Mouse (Mus musculus) forebrain, embryonic 13.5 days (tissue): ENCODE results near the gene Zfp942. TPM values are rescaled to one million over a fixed set of nuclear protein-coding genes. Genes with fewer than 3 reads are reported as not detected.
"Not testable (repeated sequence)": the region's sequence is repeated elsewhere in the genome, so short reads cannot be mapped to it uniquely, and the experiment has no call there.

Source experiments
- ATAC-seq: fragments of 200-750 bp; cut with Nextera tagmentation; 2 replicates; pipeline ENCODE4 v1.8.0; 2017
- H3K27ac ChIP-seq: fragments of 300-500 bp; sonication (generic); 2 replicates; pipeline ENCODE4 v1.5.1; 2015; ENCODE audit warnings: inconsistent platforms, mild to moderate bottlenecking, moderate library complexity
- H3K27me3 ChIP-seq: fragments of 300-500 bp; sonication (generic); 2 replicates; pipeline ENCODE4 v1.6.1; 2015; ENCODE audit warnings: mild to moderate bottlenecking, inconsistent platforms
- H3K36me3 ChIP-seq: fragments of 300-500 bp; sonication (generic); 2 replicates; pipeline ENCODE4 v1.6.1; 2015; ENCODE audit warnings: mild to moderate bottlenecking, inconsistent platforms; ENCODE audit not compliant: poor library complexity, severe bottlenecking
- H3K4me1 ChIP-seq: fragments of 300-500 bp; sonication (generic); 2 replicates; pipeline ENCODE4 v1.6.1; 2015; ENCODE audit warnings: inconsistent platforms
- H3K4me2 ChIP-seq: fragments of 300-500 bp; sonication (generic); 2 replicates; pipeline ENCODE4 v1.6.1; 2015; ENCODE audit warnings: inconsistent platforms, mild to moderate bottlenecking, moderate library complexity
- H3K4me3 ChIP-seq: fragments of 300-500 bp; sonication (generic); 2 replicates; pipeline ENCODE4 v1.5.1; 2015; ENCODE audit warnings: mild to moderate bottlenecking, inconsistent platforms
- H3K9ac ChIP-seq: fragments of 300-500 bp; sonication (generic); 2 replicates; pipeline ENCODE4 v1.6.1; 2015; ENCODE audit warnings: mild to moderate bottlenecking, inconsistent platforms
- H3K9me3 ChIP-seq: fragments of 300-500 bp; sonication (generic); replicated peaks from 2 replicates; pipeline ENCODE4 v1.6.1; 2016; ENCODE audit warnings: inconsistent platforms
- WGBS: fragments of 180-500 bp; shearing (Covaris S2); methylation state at CpG from one replicate; pipeline ENCODE4 v1.1.7; 2015; 5-methylcytosine and 5-hydroxymethylcytosine counted together
- polyA plus RNA-seq: library from polyadenylated mRNA; unstranded; fragments of >200 nt; fragmentation: Nextera tagmentation; extraction: Ambion mirVana; gene quantifications from 2 replicates; pipeline ENCODE4 v1.2.1, GENCODE M21; 2015

Zfp942 gene
- polyA plus RNA-seq = 23.3 and 23.5 TPM in 2 replicates

DNA sequence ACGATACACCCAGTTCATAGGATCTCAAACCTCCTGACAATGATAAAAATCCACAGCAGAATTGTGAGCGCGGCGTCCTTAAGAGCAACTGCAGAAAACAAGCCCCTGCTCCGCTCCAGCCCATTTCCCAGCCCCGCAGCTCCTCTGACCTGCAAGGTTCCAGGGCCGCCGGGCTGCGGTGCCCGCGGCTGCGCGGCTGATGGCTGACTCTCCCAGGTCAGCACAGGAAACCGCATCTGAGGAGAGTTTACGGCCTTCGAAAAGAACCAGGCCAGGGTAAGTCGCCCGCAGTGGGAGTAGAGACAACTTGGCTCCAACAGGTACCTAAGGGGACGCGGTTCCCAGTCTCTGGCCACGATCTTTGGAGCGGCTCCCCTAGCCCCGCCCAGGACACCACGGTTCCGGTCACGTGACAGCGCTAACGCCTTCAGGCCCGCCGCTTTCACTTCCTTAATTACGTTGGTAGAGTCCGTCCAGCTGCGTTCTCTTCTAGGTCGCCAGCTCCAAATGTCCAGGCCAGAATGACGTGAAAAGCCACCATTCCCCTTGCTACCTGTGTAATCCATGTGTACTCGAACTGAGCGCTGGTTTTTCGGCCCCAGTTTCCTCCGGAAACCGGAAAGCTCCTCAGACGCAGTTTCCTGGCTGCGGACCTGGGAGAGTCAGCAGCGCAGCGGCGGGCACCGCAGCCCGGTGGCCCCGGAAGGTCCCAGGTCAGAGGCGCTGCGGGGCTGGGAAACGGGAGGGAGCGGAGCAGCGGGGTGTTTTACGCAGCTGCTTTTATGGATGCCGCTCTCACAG is at the start of gene Zfp942, which contains the start of gene Zfp943:
Zfp942 (minus strand) TSS at position 358 of the 801 bp plus-strand sequence.
Zfp943 (plus strand) TSS at position 446 of the 801 bp plus-strand sequence.
- H3K9me3 ChIP-seq, H3K36me3 ChIP-seq, H3K27me3 ChIP-seq: not testable (repeated sequence)
- H3K4me3 ChIP-seq = peak within 1 kb of the TSS; percentile 72
- peak; percentile 98 for ATAC-seq
- peak within 1 kb of the TSS; percentile 79 for H3K9ac ChIP-seq
- peak within 1 kb of the TSS; percentile 68 for H3K27ac ChIP-seq
- H3K4me2 ChIP-seq = peak within 1 kb of the TSS; percentile 63
- WGBS = under 1% methylated on average over 44 of the region's 55 CpGs
- peaks cover 14% of the 10 kb centered on the region for H3K4me1 ChIP-seq

GRCm38 (mm10) chr17:21963302-21963701 is 1.0 kb upstream of the Zfp942 start:
- peak overlapping the region; percentile 79; the same call in 1 of the 2 replicates for H3K9ac ChIP-seq
- WGBS = 57% methylated on average over 4 of the region's 4 CpGs

GRCm38 (mm10) chr17:21909456-21910052 is 52.7 kb downstream of the Zfp942 start, which contains the start of gene Zfp995:
Gene Zfp995, minus strand, starts transcription at chr17:21909926.
- not testable (repeated sequence) for H3K36me3 ChIP-seq, H3K9me3 ChIP-seq, H3K4me1 ChIP-seq, H3K27ac ChIP-seq, H3K27me3 ChIP-seq
- peak within 1 kb of the TSS; percentile 83 for H3K9ac ChIP-seq
- peak within 1 kb of the TSS; percentile 74 for H3K4me2 ChIP-seq
- ATAC-seq = peak; percentile 99
- 1% methylated on average over 24 of the region's 24 CpGs for WGBS
- peak within 1 kb of the TSS; percentile 75 for H3K4me3 ChIP-seq

More at GRCm38 (mm10) chr17:21963302-21963701, 1.0 kb upstream of the Zfp942 start:
- Histone ChIP-seq H3K4me3 (peak overlapping the region; percentile 72), H3K4me1 (peaks cover 14% of the 10 kb centered on the region), H3K36me3 (peaks cover 14% of the 10 kb centered on the region), H3K27me3 (no peaks in the 10 kb centered on the region), H3K9me3 (peaks cover 7% of the 10 kb centered on the region), H3K4me2 (peak overlapping the region; percentile 60), H3K27ac (no peak overlapping the region)
- ATAC-seq = no peak

DNA sequence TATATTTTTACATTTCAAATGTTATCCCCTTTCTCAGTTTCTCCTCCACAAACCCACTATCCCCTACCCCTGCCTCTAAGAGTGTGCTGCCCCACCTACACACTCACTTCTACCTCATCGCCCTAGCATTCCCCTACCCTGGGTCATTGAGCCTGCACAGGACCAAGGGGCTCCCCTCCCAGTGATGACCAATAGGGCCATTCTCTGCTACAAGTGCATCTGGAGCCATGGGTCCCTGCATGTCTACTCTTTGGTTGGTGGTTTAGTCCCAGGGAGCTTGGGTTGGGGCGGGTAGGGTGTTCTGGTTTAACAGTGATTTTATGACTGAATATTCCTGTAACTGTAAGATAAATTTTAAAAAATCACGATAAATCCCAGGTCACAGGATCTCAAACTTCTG is 53.2 kb downstream of the Zfp942 start:
- ATAC-seq = peak; percentile 80
- no peaks in the 10 kb centered on the region for H3K9me3 ChIP-seq
- no peaks in the 10 kb centered on the region for H3K27me3 ChIP-seq
- H3K4me2 ChIP-seq = peak overlapping the region; percentile 74
- H3K36me3 ChIP-seq = peaks cover 6% of the 10 kb centered on the region; the same call in 1 of the 2 replicates
- H3K9ac ChIP-seq = peak overlapping the region; percentile 83
- no peak overlapping the region for H3K27ac ChIP-seq
- H3K4me3 ChIP-seq = peak overlapping the region; percentile 75
- peaks cover 8% of the 10 kb centered on the region; the same call in 1 of the 2 replicates for H3K4me1 ChIP-seq
- WGBS = 5% methylated on average over 3 of the region's 3 CpGs

Other genes with a start within 250 kb of the Zfp942 start
- gene Zfp229, start 231.7 kb downstream of the Zfp942 start, polyA plus RNA-seq = 8.7 and 11.1 TPM in 2 replicates
- gene Zfp820, start 116.7 kb downstream of the Zfp942 start, polyA plus RNA-seq = 4.9 and 5.3 TPM in 2 replicates
- 10.9 and 11.1 TPM in 2 replicates for gene Zfp995, start 52.5 kb downstream of the Zfp942 start, polyA plus RNA-seq
- 18.6 and 20.3 TPM in 2 replicates for gene Zfp943, start 88 bp upstream of the Zfp942 start, polyA plus RNA-seq
- gene Zfp947, start 203.7 kb upstream of the Zfp942 start, polyA plus RNA-seq = 1.3 and 1.4 TPM in 2 replicates